Mouse (Mus musculus): ENCODE results near the gene G6pdx. TPM values are rescaled to one million over a fixed set of nuclear protein-coding genes. Genes with fewer than 3 reads are reported as not detected.

G6pdx gene
- total RNA-seq, 2 experiments from 2014 or later = 77.2 to 77.7 TPM

Other genes starting within 250 kb of the G6pdx start
- gene Flna, start 179.4 kb downstream of the G6pdx start, total RNA-seq (2014; fragmentation: Nextera tagmentation) = 118 and 156 TPM in 2 replicates
- 299 and 337 TPM in 2 replicates for gene Flna, start 179.4 kb downstream of the G6pdx start, total RNA-seq (2017)
- 67.1 and 96.2 TPM in 2 replicates for gene Emd, start 174.5 kb downstream of the G6pdx start, total RNA-seq (2014; fragmentation: Nextera tagmentation)
- gene Emd, start 174.5 kb downstream of the G6pdx start, total RNA-seq (2017) = 74.5 and 113 TPM in 2 replicates
- 4,546 and 4,933 TPM in 2 replicates for gene Rpl10, start 158.4 kb downstream of the G6pdx start, total RNA-seq (2014; fragmentation: Nextera tagmentation)
- 1,280 and 1,947 TPM in 2 replicates for gene Rpl10, start 158.4 kb downstream of the G6pdx start, total RNA-seq (2017)
- gene Taz, start 147.3 kb downstream of the G6pdx start, total RNA-seq (2014; fragmentation: Nextera tagmentation) = 37.9 and 62.6 TPM in 2 replicates
- 37.0 and 41.7 TPM in 2 replicates for gene Taz, start 147.3 kb downstream of the G6pdx start, total RNA-seq (2017)
- gene Dnase1l1, start 146.9 kb downstream of the G6pdx start, total RNA-seq (2014; fragmentation: Nextera tagmentation) = 12.9 and 22.9 TPM in 2 replicates
- gene Dnase1l1, start 146.9 kb downstream of the G6pdx start, total RNA-seq (2017) = 15.6 and 28.0 TPM in 2 replicates
- gene Atp6ap1, start 132.1 kb downstream of the G6pdx start, total RNA-seq (2014; fragmentation: Nextera tagmentation) = 91.6 and 95.2 TPM in 2 replicates
- gene Atp6ap1, start 132.1 kb downstream of the G6pdx start, total RNA-seq (2017) = 72.2 and 111 TPM in 2 replicates
- 105 and 125 TPM in 2 replicates for gene Gdi1, start 124.2 kb downstream of the G6pdx start, total RNA-seq (2014; fragmentation: Nextera tagmentation)
- gene Gdi1, start 124.2 kb downstream of the G6pdx start, total RNA-seq (2017) = 12.9 and 19.3 TPM in 2 replicates
- gene Fam50a, start 116.2 kb downstream of the G6pdx start, total RNA-seq (2014; fragmentation: Nextera tagmentation) = 32.6 and 39.6 TPM in 2 replicates
- 62.1 and 75.4 TPM in 2 replicates for gene Fam50a, start 116.2 kb downstream of the G6pdx start, total RNA-seq (2017)
- gene Plxna3, start 100.1 kb downstream of the G6pdx start, total RNA-seq (2014; fragmentation: Nextera tagmentation) = 3.9 and 14.8 TPM in 2 replicates
- 0.80 TPM in 2 replicates for gene Plxna3, start 100.1 kb downstream of the G6pdx start, total RNA-seq (2017)
- 62.4 and 101 TPM in 2 replicates for gene Lage3, start 75.6 kb downstream of the G6pdx start, total RNA-seq (2014; fragmentation: Nextera tagmentation)
- gene Lage3, start 75.6 kb downstream of the G6pdx start, total RNA-seq (2017) = 29.6 and 35.2 TPM in 2 replicates
- gene Ubl4a, start 56.0 kb downstream of the G6pdx start, total RNA-seq (2014; fragmentation: Nextera tagmentation) = 35.0 and 64.6 TPM in 2 replicates
- gene Ubl4a, start 56.0 kb downstream of the G6pdx start, total RNA-seq (2017) = 14.1 and 24.5 TPM in 2 replicates
- gene Slc10a3, start 55.8 kb downstream of the G6pdx start, total RNA-seq (2014; fragmentation: Nextera tagmentation) = 6.7 and 16.4 TPM in 2 replicates
- gene Slc10a3, start 55.8 kb downstream of the G6pdx start, total RNA-seq (2017) = 11.5 and 11.6 TPM in 2 replicates
- gene Fam3a, start 35.9 kb downstream of the G6pdx start, total RNA-seq (2014; fragmentation: Nextera tagmentation) = 13.1 and 16.5 TPM in 2 replicates
- gene Fam3a, start 35.9 kb downstream of the G6pdx start, total RNA-seq (2017) = 12.8 and 21.1 TPM in 2 replicates
- 12.6 and 16.4 TPM in 2 replicates for gene Ikbkg, start 35.9 kb downstream of the G6pdx start, total RNA-seq (2014; fragmentation: Nextera tagmentation)
- 25.7 and 45.8 TPM in 2 replicates for gene Ikbkg, start 35.9 kb downstream of the G6pdx start, total RNA-seq (2017)
- gene Gm6880, start 52.2 kb upstream of the G6pdx start, total RNA-seq (2014; fragmentation: Nextera tagmentation) = not detected in 2 replicates
- not detected in 2 replicates for gene Gm6880, start 52.2 kb upstream of the G6pdx start, total RNA-seq (2017)
- gene Olfr1326-ps1, start 145.7 kb upstream of the G6pdx start, total RNA-seq (2014; fragmentation: Nextera tagmentation) = not detected in 2 replicates
- not detected in 2 replicates for gene Olfr1326-ps1, start 145.7 kb upstream of the G6pdx start, total RNA-seq (2017)
- not detected in 2 replicates for gene Olfr1325, start 163.5 kb upstream of the G6pdx start, total RNA-seq (2014; fragmentation: Nextera tagmentation)
- not detected in 2 replicates for gene Olfr1325, start 163.5 kb upstream of the G6pdx start, total RNA-seq (2017)
- gene Gm5640, start 216.4 kb upstream of the G6pdx start, total RNA-seq (2014; fragmentation: Nextera tagmentation) = not detected in 2 replicates
- gene Gm5640, start 216.4 kb upstream of the G6pdx start, total RNA-seq (2017) = not detected in 2 replicates